Mouse (Mus musculus): ENCODE measurements around the gene Cadm4. TPM values are rescaled to one million over a fixed set of nuclear protein-coding genes. Genes with fewer than 3 reads are reported as not detected.

Cadm4 gene
- total and polyA plus RNA-seq, 3 experiments: 14.0 to 20.4 (median 14.7) TPM

DNA sequence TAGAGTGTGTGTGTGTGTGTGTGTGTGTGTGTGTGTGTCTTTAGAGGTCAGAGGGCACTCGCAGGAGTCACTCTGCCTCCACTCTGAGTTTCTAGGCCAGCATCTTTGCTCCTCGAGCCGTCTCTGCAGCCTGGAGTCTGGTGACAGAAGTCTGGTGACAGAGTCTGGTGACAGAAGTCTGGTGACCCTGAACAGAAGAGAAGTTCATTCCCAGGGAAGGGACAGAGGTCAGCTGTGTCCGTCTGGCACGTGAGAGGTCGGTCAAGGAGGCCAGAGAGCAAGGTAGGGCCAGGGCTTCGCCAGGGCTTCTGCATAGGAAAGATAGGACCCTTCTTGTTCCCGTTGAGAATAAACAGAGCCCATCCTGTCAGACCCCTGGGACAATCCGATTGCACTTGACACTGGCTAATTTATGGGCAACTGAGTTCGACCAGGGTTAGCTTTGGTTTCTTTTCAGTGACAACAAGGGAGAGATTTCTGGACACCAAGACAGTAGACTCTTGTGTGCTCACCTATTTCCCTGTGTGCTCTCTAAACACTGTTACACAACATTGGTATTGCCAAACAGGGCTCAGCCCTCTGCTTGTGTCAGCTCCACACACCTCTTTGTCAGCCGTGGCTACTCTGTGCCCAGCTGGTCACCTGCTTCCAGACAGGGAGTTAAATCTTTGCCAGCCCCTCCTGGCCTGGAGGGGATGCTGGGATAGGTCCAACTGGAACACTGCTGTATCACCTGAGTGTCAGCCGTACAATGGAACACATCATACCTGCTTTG lies 70.3 kb downstream of the Cadm4 start:
- H3K36me3 ChIP-seq (ENCODE audit: control insufficient read depth, insufficient read depth, low read length): no peaks in the 10 kb centered on the region

More for the DNA sequence above, 70.3 kb downstream of the Cadm4 start:
- Histone ChIP-seq H3K4me3 (no peak overlapping the region), H3K4me1 (ENCODE audit: control insufficient read depth, insufficient read depth, low read length) (no peaks in the 10 kb centered on the region), H3K9ac (ENCODE audit: low read depth, low read length) (no peak overlapping the region), H3K27me3 (ENCODE audit: control insufficient read depth, insufficient read depth, low read length) (no peaks in the 10 kb centered on the region), H3K79me2 (replicated peaks; ENCODE audit: control insufficient read depth, insufficient read depth, low read length) (peaks cover under 1% of the 10 kb centered on the region; the same call in 1 of the 2 replicates), H3K27ac (no peak overlapping the region)
- TF ChIP-seq EP300 (IDR thresholded peaks at IDR 0.05; ENCODE audit: insufficient read depth, low read depth, low read length) (no peak), POLR2A (IDR thresholded peaks at IDR 0.05; ENCODE audit: insufficient read depth, low read depth, low read length) (no peak), CTCF (IDR thresholded peaks at IDR 0.05) (no peak)
- DNase-seq: peak in 1 of 2 experiments; percentile 21
- WGBS: 81% methylated on average over 12 of the region's 12 CpGs
- intact Hi-C loops (cut with DNase I): no loop called here

Other genes with a start within 250 kb of the Cadm4 start
- gene Zfp109, start 244.5 kb upstream of the Cadm4 start, total RNA-seq (2021): 1 to 10 TPM; 1.8 to 2.1 TPM
- 0.80 and 1.5 TPM in 2 replicates for gene Zfp109, start 244.5 kb upstream of the Cadm4 start, polyA plus RNA-seq (2012; rRNA removed)
- gene Zfp108, start 227.2 kb upstream of the Cadm4 start, total RNA-seq (2021): 1 to 10 TPM; 1.4 to 1.8 TPM
- 0.70 and 1.4 TPM in 2 replicates for gene Zfp108, start 227.2 kb upstream of the Cadm4 start, polyA plus RNA-seq (2012; rRNA removed)
- gene Zfp93, start 211.6 kb upstream of the Cadm4 start, total RNA-seq (2021): 1 to 10 TPM; 3.3 to 4.1 TPM
- 1.7 and 2.9 TPM in 2 replicates for gene Zfp93, start 211.6 kb upstream of the Cadm4 start, polyA plus RNA-seq (2012; rRNA removed)
- gene Zfp61, start 180.8 kb upstream of the Cadm4 start, total RNA-seq (2021): 1 to 10 TPM; 2.7 to 3.3 TPM
- 2.7 and 5.3 TPM in 2 replicates for gene Zfp61, start 180.8 kb upstream of the Cadm4 start, polyA plus RNA-seq (2012; rRNA removed)
- 1 to 10 TPM; 1.9 to 2.7 TPM for gene Zfp94, start 165.4 kb upstream of the Cadm4 start, total RNA-seq (2021)
- 3.4 and 3.8 TPM in 2 replicates for gene Zfp94, start 165.4 kb upstream of the Cadm4 start, polyA plus RNA-seq (2012; rRNA removed)
- gene Tescl, start 148.1 kb upstream of the Cadm4 start, total RNA-seq (2021): not detected
- gene Tescl, start 148.1 kb upstream of the Cadm4 start, polyA plus RNA-seq (2012; rRNA removed): 0.35 and 0.66 TPM in 2 replicates
- not detected for gene Lypd5, start 132.8 kb upstream of the Cadm4 start, total RNA-seq (2021)
- not detected in 2 replicates for gene Lypd5, start 132.8 kb upstream of the Cadm4 start, polyA plus RNA-seq (2012; rRNA removed)
- 1 to 10 TPM in 1 of 2 experiments, under 1 TPM in 1; 0.91 to 1.1 TPM for gene Kcnn4, start 111.8 kb upstream of the Cadm4 start, total RNA-seq (2021)
- 1.2 and 1.9 TPM in 2 replicates for gene Kcnn4, start 111.8 kb upstream of the Cadm4 start, polyA plus RNA-seq (2012; rRNA removed)
- gene Smg9, start 82.4 kb upstream of the Cadm4 start, total RNA-seq (2021): 1 to 10 TPM; 5.9 to 6.6 TPM
- gene Smg9, start 82.4 kb upstream of the Cadm4 start, polyA plus RNA-seq (2012; rRNA removed): 19.2 and 21.4 TPM in 2 replicates
- gene Irgc1, start 29.7 kb upstream of the Cadm4 start, total RNA-seq (2021): not detected
- 0.67 and 0.88 TPM in 2 replicates for gene Irgc1, start 29.7 kb upstream of the Cadm4 start, polyA plus RNA-seq (2012; rRNA removed)
- 1 to 10 TPM; 3.3 to 3.6 TPM for gene Plaur, start 19.5 kb upstream of the Cadm4 start, total RNA-seq (2021)
- 4.2 and 5.0 TPM in 2 replicates for gene Plaur, start 19.5 kb upstream of the Cadm4 start, polyA plus RNA-seq (2012; rRNA removed)
- gene Zfp428, start 25.0 kb downstream of the Cadm4 start, total RNA-seq (2021): 10 to 100 TPM; 14.5 to 14.9 TPM
- gene Zfp428, start 25.0 kb downstream of the Cadm4 start, polyA plus RNA-seq (2012; rRNA removed): 12.3 and 28.7 TPM in 2 replicates
- gene AC161166.1, start 30.4 kb downstream of the Cadm4 start, total RNA-seq (2021): not detected
- gene AC161166.1, start 30.4 kb downstream of the Cadm4 start, polyA plus RNA-seq (2012; rRNA removed): 0.04 TPM in 1 of 2 replicates, not detected in the other
- 10 to 100 TPM; 16.1 to 17.4 TPM for gene Irgq, start 48.7 kb downstream of the Cadm4 start, total RNA-seq (2021)
- 12.9 and 20.7 TPM in 2 replicates for gene Irgq, start 48.7 kb downstream of the Cadm4 start, polyA plus RNA-seq (2012; rRNA removed)
- not detected for gene Pinlyp, start 64.1 kb downstream of the Cadm4 start, total RNA-seq (2021)
- not detected in 2 replicates for gene Pinlyp, start 64.1 kb downstream of the Cadm4 start, polyA plus RNA-seq (2012; rRNA removed)
- 10 to 100 TPM; 25.0 to 25.6 TPM for gene Xrcc1, start 64.3 kb downstream of the Cadm4 start, total RNA-seq (2021)
- 21.8 and 25.5 TPM in 2 replicates for gene Xrcc1, start 64.3 kb downstream of the Cadm4 start, polyA plus RNA-seq (2012; rRNA removed)
- gene Ethe1, start 105.5 kb downstream of the Cadm4 start, total RNA-seq (2021): 10 to 100 TPM; 53.2 to 65.2 TPM
- 50.4 and 57.3 TPM in 2 replicates for gene Ethe1, start 105.5 kb downstream of the Cadm4 start, polyA plus RNA-seq (2012; rRNA removed)
- gene Zfp575, start 105.6 kb downstream of the Cadm4 start, total RNA-seq (2021): under 1 TPM in 1 of 2 experiments, not detected in 1; 0.07 TPM
- 0.08 TPM in 1 of 2 replicates, not detected in the other for gene Zfp575, start 105.6 kb downstream of the Cadm4 start, polyA plus RNA-seq (2012; rRNA removed)
- gene Phldb3, start 128.7 kb downstream of the Cadm4 start, total RNA-seq (2021): under 1 TPM; 0.27 to 0.34 TPM
- 0.20 and 0.25 TPM in 2 replicates for gene Phldb3, start 128.7 kb downstream of the Cadm4 start, polyA plus RNA-seq (2012; rRNA removed)
- gene Lypd3, start 154.5 kb downstream of the Cadm4 start, total RNA-seq (2021): not detected
- not detected in 2 replicates for gene Lypd3, start 154.5 kb downstream of the Cadm4 start, polyA plus RNA-seq (2012; rRNA removed)
- gene Tex101, start 194.7 kb downstream of the Cadm4 start, total RNA-seq (2021): not detected
- 0.15 and 0.27 TPM in 2 replicates for gene Tex101, start 194.7 kb downstream of the Cadm4 start, polyA plus RNA-seq (2012; rRNA removed)
- not detected for gene BC049730, start 227.2 kb downstream of the Cadm4 start, total RNA-seq (2021)
- gene BC049730, start 227.2 kb downstream of the Cadm4 start, polyA plus RNA-seq (2012; rRNA removed): not detected in 2 replicates
- not detected for gene Gm4763, start 244.9 kb downstream of the Cadm4 start, total RNA-seq (2021)
- gene Gm4763, start 244.9 kb downstream of the Cadm4 start, polyA plus RNA-seq (2012; rRNA removed): not detected in 2 replicates

Measured in heart, adult 2 months (tissue).